Mouse (Mus musculus): ENCODE measurements at regions not wholly inside any gene's neighbourhood (a gene's known extent, or its start where the extent isn't known, plus 50 kb on each side); places are given as distances from the start of the nearest gene placed in this dataset.

DNA sequence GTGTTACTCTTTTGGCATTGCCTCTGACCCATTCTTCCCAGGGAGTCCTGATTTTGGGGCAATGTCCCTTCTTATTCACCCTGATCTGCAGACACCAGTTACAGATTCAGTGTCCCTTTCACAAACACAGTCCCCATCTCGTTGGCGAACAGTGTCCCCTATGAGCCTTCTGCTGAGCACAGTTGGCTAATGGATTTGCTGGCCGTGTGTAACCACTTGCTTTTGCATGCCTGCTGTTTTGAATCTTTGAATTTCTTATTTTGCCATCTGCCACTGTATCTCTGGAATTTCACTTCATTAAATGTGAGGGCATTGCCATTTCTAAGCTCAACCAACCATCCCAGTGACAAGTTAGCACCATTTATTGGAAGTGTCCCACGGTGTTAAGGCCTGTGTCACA, 368.5 kb upstream of the Id4 start:
- DNase-seq (ENCODE audit: low spot score) (no peak), ATAC-seq (replicated peaks; ENCODE audit: low FRiP score, low read depth) (no peak)
- H3K27ac ChIP-seq: no peak overlapping the region
- H3K9ac ChIP-seq (ENCODE audit: low read depth, low read length): no peak overlapping the region
- H3K4me2 ChIP-seq (ENCODE audit: low read length): no peak overlapping the region
- H3K4me3 ChIP-seq (replicated peaks; ENCODE audit: low read depth, low read length): no peak overlapping the region
- WGBS: 84% methylated on average over 4 of the region's 4 CpGs
- no peaks in the 10 kb centered on the region for H3K9me3 ChIP-seq (replicated peaks; ENCODE audit: low read length)
- no peaks in the 10 kb centered on the region for H3K36me3 ChIP-seq (ENCODE audit: insufficient read depth, low read length)
- no peaks in the 10 kb centered on the region for H3K27me3 ChIP-seq (ENCODE audit: insufficient read depth, low read length)
- no peak for TF ChIP-seq CTCF (IDR thresholded peaks at IDR 0.05; ENCODE audit: low read depth)
- no peaks in the 10 kb centered on the region for H3K4me1 ChIP-seq (replicated peaks; ENCODE audit: insufficient read depth, low read length)

DNA sequence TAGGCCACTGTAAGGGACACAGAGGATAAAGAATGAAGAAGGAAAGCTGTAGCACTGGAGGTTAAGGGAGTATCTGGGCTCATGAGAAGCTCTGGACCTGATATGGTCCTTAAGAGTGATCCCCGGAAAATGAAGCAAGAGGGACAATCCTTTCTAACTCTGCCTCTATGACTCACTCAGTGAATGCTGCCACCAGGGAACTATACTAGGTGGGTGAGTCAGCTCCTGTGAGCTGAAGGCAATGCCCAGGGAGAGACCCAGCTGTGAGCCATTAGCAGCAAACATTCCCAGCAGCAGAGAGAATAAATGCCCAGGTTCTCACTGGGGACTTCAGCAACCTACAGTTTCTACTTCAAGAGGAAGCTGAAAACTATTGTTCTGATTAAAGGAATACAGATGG, 366.7 kb upstream of the Id4 start:
- H3K9ac ChIP-seq (ENCODE audit: low read depth, low read length): no peak overlapping the region
- ATAC-seq (replicated peaks; ENCODE audit: low FRiP score, low read depth) (no peak), DNase-seq (ENCODE audit: low spot score) (no peak)
- H3K4me1 ChIP-seq (replicated peaks; ENCODE audit: insufficient read depth, low read length): no peaks in the 10 kb centered on the region
- WGBS: 87% methylated on average over 1 of the region's 1 CpGs
- no peaks in the 10 kb centered on the region for H3K36me3 ChIP-seq (ENCODE audit: insufficient read depth, low read length)
- no peak for TF ChIP-seq CTCF (IDR thresholded peaks at IDR 0.05; ENCODE audit: low read depth)
- H3K27me3 ChIP-seq (ENCODE audit: insufficient read depth, low read length): no peaks in the 10 kb centered on the region
- no peak overlapping the region for H3K4me3 ChIP-seq (replicated peaks; ENCODE audit: low read depth, low read length)
- H3K9me3 ChIP-seq (replicated peaks; ENCODE audit: low read length): no peaks in the 10 kb centered on the region
- H3K27ac ChIP-seq: no peak overlapping the region
- H3K4me2 ChIP-seq (ENCODE audit: low read length): no peak overlapping the region

DNA sequence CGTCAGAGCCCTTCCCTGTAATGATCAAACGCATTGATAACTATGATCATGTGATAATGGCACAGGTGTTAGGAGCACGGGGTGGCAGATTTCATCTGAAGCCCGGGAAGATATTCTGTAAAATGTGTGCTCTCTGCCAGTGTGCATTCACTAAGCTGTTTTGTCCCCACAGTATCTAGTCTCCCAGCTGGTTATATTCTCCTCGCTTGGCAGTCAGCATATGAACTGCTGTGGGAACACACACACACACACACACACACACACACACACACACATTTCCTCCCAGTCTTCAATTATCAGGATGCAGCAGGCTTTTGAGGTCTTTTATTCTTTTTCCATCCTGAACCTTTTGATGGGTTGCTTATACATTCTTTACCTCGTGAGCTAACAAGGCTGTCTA, 365.8 kb upstream of the Id4 start:
- no peak overlapping the region for H3K9ac ChIP-seq (ENCODE audit: low read depth, low read length)
- H3K4me3 ChIP-seq (replicated peaks; ENCODE audit: low read depth, low read length): no peak overlapping the region
- WGBS: 79% methylated on average over 6 of the region's 6 CpGs

DNA sequence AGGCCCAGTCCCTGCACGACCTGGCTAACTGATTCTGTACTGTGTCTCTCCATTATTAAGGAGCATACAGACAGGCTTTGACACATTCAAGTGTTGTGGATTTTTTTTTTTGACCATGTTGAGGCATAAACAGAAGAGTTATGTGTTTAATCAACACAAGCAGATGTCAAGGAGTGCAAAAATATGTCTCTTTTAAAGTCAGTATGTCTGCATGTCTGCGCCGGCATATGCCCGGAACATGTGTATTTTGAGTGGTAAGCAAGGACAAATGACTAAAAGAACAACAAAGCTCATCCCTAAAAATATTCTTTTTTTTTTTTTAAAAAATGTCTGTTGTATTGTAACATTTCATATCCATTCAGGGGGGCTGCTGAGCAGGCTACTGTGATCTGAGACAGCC, 364.4 kb upstream of the Id4 start:
- 86% methylated on average over 4 of the region's 4 CpGs for WGBS
- no peak for TF ChIP-seq CTCF (IDR thresholded peaks at IDR 0.05; ENCODE audit: low read depth)

More for the DNA sequence above, 365.8 kb upstream of the Id4 start:
- Histone ChIP-seq H3K36me3 (ENCODE audit: insufficient read depth, low read length) (no peaks in the 10 kb centered on the region), H3K4me2 (ENCODE audit: low read length) (no peak overlapping the region), H3K27ac (no peak overlapping the region), H3K9me3 (replicated peaks; ENCODE audit: low read length) (no peaks in the 10 kb centered on the region), H3K27me3 (ENCODE audit: insufficient read depth, low read length) (no peaks in the 10 kb centered on the region), H3K4me1 (replicated peaks; ENCODE audit: insufficient read depth, low read length) (no peaks in the 10 kb centered on the region)
- ATAC-seq (replicated peaks; ENCODE audit: low FRiP score, low read depth) (no peak), DNase-seq (ENCODE audit: low spot score) (no peak)
- no peak for TF ChIP-seq CTCF (IDR thresholded peaks at IDR 0.05; ENCODE audit: low read depth)

DNA sequence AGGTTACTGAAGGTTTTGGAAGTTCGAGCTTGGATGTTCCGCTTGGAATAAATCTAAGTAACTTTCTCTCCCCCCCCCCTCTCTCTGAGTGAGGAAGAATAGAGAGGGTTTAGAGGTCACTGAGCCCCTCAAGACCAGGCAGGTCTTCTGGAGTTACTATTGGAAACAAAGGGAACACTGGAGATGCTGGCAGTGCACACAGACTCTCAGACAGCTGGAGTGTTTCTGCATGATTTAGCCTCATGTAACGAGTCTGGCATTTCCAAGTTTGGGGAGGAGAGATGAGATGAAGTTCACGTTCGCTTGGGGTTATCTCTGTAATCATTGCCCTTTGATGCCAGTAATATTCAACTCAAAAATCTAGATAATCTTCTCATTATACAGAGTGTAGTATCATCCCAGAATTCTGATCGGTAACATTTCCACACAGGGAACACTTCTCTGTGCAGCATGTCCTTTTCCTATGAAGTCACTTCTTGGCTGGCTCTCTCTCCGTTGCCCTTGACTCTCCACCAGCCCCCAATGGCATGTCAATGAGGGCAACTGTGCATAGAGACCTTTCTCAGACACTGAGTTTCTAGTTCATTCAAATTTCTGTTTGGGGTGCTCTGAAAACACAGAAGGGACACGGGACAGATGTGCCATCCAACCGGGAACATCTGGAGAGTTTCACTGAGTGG, 351.0 kb upstream of the Id4 start:
- TF ChIP-seq CTCF (IDR thresholded peaks at IDR 0.05; ENCODE audit: low read depth): no peak
- Histone ChIP-seq H3K4me2 (ENCODE audit: low read length) (no peak overlapping the region), H3K27me3 (ENCODE audit: insufficient read depth, low read length) (no peaks in the 10 kb centered on the region), H3K9me3 (replicated peaks; ENCODE audit: low read length) (no peaks in the 10 kb centered on the region), H3K27ac (no peak overlapping the region), H3K4me3 (replicated peaks; ENCODE audit: low read depth, low read length) (no peak overlapping the region), H3K9ac (ENCODE audit: low read depth, low read length) (no peak overlapping the region), H3K36me3 (ENCODE audit: insufficient read depth, low read length) (no peaks in the 10 kb centered on the region), H3K4me1 (replicated peaks; ENCODE audit: insufficient read depth, low read length) (no peaks in the 10 kb centered on the region)
- DNase-seq (ENCODE audit: low spot score): no peak
- ATAC-seq (replicated peaks; ENCODE audit: low FRiP score, low read depth): no peak
- WGBS: 52% methylated on average over 9 of the region's 9 CpGs

More for the DNA sequence above, 364.4 kb upstream of the Id4 start:
- Histone ChIP-seq H3K4me2 (ENCODE audit: low read length) (no peak overlapping the region), H3K4me3 (replicated peaks; ENCODE audit: low read depth, low read length) (no peak overlapping the region), H3K36me3 (ENCODE audit: insufficient read depth, low read length) (no peaks in the 10 kb centered on the region), H3K9ac (ENCODE audit: low read depth, low read length) (no peak overlapping the region), H3K9me3 (replicated peaks; ENCODE audit: low read length) (no peaks in the 10 kb centered on the region), H3K27ac (no peak overlapping the region), H3K27me3 (ENCODE audit: insufficient read depth, low read length) (no peaks in the 10 kb centered on the region), H3K4me1 (replicated peaks; ENCODE audit: insufficient read depth, low read length) (no peaks in the 10 kb centered on the region)
- no peak for ATAC-seq (replicated peaks; ENCODE audit: low FRiP score, low read depth)
- no peak for DNase-seq (ENCODE audit: low spot score)

DNA sequence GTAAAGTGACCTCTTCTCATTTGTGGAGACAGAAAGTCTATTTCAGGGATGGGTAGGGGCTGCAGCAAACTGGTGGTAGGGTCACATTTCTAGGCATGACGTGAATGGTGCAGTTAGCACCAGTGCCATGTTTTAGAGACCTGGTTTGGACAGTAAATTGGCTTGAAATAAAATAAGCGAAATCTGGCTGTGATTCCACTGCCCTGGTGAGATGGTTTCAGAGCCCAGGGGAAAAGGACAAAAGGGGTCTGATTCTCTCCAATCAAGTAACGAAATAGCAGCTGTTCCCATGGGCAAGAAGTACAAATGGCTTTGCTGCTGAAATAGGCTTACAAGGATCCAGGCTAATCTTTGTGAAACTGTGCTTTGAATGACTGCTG, 350.5 kb upstream of the Id4 start:
- Histone ChIP-seq H3K36me3 (ENCODE audit: insufficient read depth, low read length) (no peaks in the 10 kb centered on the region), H3K9me3 (replicated peaks; ENCODE audit: low read length) (no peaks in the 10 kb centered on the region), H3K4me1 (replicated peaks; ENCODE audit: insufficient read depth, low read length) (no peaks in the 10 kb centered on the region), H3K27ac (no peak overlapping the region), H3K4me3 (replicated peaks; ENCODE audit: low read depth, low read length) (no peak overlapping the region), H3K27me3 (ENCODE audit: insufficient read depth, low read length) (no peaks in the 10 kb centered on the region), H3K4me2 (ENCODE audit: low read length) (no peak overlapping the region), H3K9ac (ENCODE audit: low read depth, low read length) (no peak overlapping the region)
- no peak for DNase-seq (ENCODE audit: low spot score)
- no peak for TF ChIP-seq CTCF (IDR thresholded peaks at IDR 0.05; ENCODE audit: low read depth)
- WGBS: 69% methylated on average over 3 of the region's 3 CpGs
- ATAC-seq (replicated peaks; ENCODE audit: low FRiP score, low read depth): no peak

DNA sequence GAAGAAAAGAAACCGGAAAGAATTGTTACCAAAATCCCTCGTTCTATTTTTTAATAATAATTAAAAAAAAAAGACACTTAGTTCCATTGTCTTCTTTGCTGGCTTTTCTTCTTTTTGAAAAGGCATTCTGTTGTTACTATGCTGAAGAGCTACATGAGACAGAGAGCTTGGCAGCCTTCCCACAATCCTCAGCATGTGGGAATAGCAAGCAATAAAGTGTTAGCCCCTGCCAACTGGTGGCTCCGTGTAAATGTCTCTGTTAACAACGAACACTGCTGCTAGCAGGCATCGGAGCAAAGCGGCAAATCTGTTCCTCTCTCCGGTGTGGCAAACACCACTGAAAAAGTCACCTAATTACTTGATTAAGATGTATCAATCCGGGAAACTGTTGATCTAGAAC, 344.6 kb upstream of the Id4 start:
- Histone ChIP-seq H3K4me3 (replicated peaks; ENCODE audit: low read depth, low read length) (no peak overlapping the region), H3K4me1 (replicated peaks; ENCODE audit: insufficient read depth, low read length) (no peaks in the 10 kb centered on the region), H3K36me3 (ENCODE audit: insufficient read depth, low read length) (no peaks in the 10 kb centered on the region), H3K27ac (no peak overlapping the region), H3K9me3 (replicated peaks; ENCODE audit: low read length) (no peaks in the 10 kb centered on the region), H3K27me3 (ENCODE audit: insufficient read depth, low read length) (no peaks in the 10 kb centered on the region), H3K4me2 (ENCODE audit: low read length) (no peak overlapping the region), H3K9ac (ENCODE audit: low read depth, low read length) (no peak overlapping the region)
- TF ChIP-seq CTCF (IDR thresholded peaks at IDR 0.05; ENCODE audit: low read depth): no peak
- ATAC-seq (replicated peaks; ENCODE audit: low FRiP score, low read depth): no peak
- DNase-seq (ENCODE audit: low spot score): no peak
- WGBS: 78% methylated on average over 8 of the region's 8 CpGs
